Mouse (Mus musculus) heart, postnatal 10 days (tissue): ENCODE measurements around the gene Dapl1. TPM values are rescaled to one million over a fixed set of nuclear protein-coding genes. Genes with fewer than 3 reads are reported as not detected.
A peak's percentile ranks its signal among the peaks of the same experiment; 100 is the strongest.

Source experiments
- DNase-seq, 2 experiments: peaks; one replicate each; pipeline ENCODE4 v3.0.0; 2021
- intact Hi-C: fragments of 180-260 bp; cut with DNase I; formaldehyde crosslinking; loops from one replicate; pipeline ENCODE4 v1.15.1; 2025
- total RNA-seq, 2 experiments: library from RNA; stranded (reverse); gene quantifications; 2 replicates each; pipeline ENCODE4 v1.2.3; 2021

Dapl1 gene
- total RNA-seq, 2 experiments from 2014 or later: not detected

GRCm38 (mm10) chr2:59471051-59471948 is 13.2 kb upstream of the Dapl1 start:
- DNase-seq: peak in 1 of 2 experiments; percentile 22
- intact Hi-C loops: no loop called here

DNA sequence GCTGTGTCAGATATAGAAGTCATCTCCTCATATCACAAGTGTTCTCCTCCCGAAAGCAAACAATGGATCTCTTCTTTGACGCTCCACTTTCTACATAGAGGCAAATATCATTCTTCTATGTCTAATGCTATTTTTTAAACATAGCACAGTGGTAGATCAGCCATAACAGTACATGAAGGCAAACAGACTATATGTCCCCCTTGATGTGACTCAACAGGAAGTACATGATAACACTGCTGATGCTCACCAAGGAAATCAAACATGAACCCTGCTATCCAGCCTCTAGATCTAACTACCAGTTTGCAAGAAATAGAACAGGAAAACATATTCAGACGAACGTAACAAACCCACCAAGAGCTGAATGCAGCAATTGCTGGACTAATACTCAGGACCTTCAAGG is 10.1 kb upstream of the Dapl1 start:
- intact Hi-C loops: no loop called here
- DNase-seq: no peak

GRCm38 (mm10) chr2:59485080-59485479 is 627 bp downstream of the Dapl1 start:
- no peak for DNase-seq
- intact Hi-C loops: no loop called here

DNA sequence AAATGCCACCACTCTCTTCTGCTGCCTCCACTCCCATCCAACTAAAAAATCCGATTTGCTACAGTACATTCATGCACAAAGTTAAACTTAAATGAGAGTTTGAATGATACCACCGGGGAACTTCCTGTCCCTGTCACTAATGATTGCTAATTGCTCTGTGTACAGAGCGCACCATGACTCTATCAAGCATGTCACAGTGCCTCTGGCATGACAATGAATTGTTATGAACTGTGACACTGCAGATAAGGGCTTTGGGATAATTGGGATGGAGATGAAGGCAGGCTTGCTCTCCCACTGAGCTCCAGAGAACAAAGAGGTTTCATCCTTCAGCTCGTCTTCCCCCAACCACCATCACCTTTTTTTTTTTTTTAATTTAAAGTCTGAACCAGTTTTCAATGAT is 1.2 kb downstream of the Dapl1 start:
- intact Hi-C loops: no loop called here
- DNase-seq: no peak

DNA sequence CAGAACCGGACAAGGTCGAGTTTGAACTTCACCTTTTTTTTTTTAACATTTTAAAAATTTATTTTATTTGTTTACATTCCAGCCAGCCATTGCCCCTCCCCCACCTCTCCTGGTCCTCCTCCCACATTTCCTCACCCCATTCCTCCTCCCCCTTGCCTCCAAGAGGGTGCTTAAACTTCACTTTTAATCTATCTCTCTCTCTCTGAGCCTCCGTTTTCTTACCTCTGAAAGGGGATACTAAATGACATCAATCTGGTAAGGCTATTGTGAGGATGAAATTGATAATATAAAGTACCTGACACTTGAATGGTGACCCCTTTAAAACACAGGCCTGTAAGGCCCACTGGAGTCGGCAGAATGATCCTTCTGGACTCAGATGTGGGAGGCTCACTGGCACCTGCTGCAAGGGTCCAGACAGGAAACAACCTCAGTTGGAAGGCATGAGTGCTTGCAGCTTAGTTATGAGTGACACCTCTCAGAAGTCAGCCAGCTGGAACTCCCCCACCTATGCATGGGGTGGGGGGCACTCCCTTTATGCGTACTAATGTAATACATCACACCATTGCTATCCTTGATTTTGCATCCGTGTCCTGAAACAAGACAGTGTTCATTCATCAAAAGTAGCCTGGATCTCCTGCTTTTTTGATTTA is 1.9 kb downstream of the Dapl1 start:
- no peak for DNase-seq
- intact Hi-C loops: no loop called here

DNA sequence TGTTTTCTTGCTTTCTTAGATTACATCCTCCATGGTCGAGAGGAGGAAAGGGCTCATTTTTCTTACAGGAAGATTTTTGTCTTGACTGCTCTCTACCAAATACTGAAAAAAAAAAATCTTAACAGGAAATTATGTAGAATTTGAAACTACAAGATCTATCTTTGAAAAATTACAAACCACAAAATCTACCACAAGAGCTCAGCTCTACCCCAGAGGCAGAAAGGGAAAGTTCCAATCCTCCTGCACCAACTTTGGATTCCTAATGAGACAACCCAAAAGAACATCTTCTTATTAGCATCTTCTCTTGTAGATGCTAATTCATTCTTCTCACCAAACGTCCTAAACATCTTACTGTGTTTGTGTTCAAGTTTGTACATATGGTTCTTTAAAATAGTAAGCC is 3.8 kb downstream of the Dapl1 start:
- DNase-seq: no peak
- intact Hi-C loops: no loop called here

DNA sequence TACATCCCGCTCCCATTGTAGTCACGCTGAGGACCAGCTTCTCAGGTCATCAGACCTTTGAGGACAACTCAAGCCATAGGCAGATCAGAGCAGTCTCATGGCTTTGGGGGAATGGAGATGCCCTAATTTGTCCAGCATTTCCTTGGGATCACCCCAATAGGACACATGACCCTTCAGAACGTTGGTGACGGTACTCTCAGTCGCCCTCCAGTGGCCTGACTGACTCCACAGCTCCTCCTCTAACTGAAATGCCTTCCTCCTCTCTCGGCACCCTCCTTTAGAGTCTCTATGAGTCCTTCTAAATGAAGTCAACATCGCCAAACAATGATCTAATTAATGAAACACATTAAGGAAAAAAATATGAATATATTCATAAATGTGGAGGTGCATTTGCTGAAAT is 5.9 kb downstream of the Dapl1 start:
- DNase-seq: no peak

GRCm38 (mm10) chr2:59493445-59494085 is 9.1 kb downstream of the Dapl1 start:
- intact Hi-C loops: no loop called here
- no peak for DNase-seq

More for the DNA sequence above, 5.9 kb downstream of the Dapl1 start:
- intact Hi-C loops: no loop called here

GRCm38 (mm10) chr2:59499146-59499545 is 14.7 kb downstream of the Dapl1 start:
- intact Hi-C loops: no loop called here
- DNase-seq: no peak

DNA sequence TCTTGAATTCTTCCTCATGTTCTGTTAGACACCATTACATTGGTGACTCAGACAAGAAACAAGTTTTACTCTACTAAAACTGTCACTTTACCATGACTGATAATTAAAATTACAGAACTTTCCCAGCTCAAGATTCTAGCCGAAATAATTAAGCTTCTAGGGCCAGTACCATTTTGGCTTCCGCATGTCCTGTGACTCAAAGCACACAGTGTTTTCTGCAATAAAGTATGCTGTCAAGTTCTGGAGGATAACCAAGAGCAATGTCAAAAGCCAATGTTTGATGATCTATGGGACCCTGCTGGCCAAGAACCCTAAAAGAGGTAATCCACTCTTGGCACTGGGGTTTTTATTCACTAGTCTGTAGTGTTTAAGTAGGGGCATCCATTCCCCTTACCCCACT is 15.3 kb downstream of the Dapl1 start:
- no peak for DNase-seq
- intact Hi-C loops: no loop called here

- DNase-seq: no peak
- intact Hi-C loops: no loop called here
These were observed 24.6 kb downstream of the Dapl1 start for GRCm38 (mm10) chr2:59509061-59509460.

DNA sequence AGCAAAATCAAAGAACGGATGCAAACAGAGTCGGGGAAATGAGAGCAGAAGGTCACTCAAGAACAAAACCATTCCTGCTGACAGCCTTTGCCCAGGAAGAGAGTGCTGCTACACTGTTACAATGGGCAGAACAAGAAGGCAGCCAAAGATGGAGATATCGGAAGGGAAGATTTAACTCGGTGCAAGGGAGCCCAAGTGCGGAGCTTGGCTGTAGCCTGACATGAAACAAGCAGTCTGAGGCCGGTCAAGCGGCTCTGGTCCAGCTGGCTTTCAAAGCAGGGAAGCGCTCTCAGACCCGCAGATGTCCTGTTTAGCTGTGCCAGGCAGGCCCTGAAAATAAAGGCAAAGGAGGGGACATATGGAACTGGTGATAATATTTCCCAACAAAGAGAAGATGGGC is 26.0 kb downstream of the Dapl1 start:
- DNase-seq: peak in 1 of 2 experiments; percentile 23
- intact Hi-C loops: no loop called here

DNA sequence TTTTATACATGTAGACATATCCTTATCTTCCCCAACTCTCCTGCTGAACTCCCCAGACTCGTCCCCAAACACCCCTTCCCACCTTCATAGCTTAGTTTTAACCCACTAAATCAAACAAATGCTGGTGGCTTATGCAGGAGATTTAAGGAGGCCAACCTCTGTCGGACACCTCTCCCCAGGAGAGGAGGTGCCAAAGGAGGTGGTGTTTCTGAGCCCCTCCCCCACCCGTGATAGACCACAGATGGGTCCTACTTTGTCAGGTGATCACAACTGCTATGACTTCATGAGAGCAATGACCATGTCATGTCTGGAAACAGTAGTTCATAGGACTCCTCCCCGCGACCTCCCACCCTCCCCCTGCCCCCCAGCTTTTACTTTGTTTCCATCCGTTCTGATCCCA is 26.4 kb downstream of the Dapl1 start:
- intact Hi-C loops: no loop called here

DNA sequence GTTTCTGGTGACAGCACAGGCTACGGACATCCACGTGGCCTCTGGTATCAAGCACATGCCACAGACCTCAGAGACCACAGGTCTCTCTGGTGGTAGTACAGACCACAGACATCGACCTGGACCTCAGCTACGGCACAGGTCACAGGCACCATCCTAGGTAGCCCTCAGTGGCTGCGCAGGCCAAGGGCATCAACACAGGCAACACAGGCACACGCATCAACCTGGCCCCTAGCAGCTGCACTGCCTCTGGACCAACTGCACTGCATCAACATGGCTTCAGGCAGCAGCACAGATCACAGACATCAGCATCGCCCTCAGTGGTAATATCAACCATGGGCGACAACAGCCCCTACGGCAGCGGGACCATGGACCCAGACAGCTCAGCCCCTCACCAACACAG is 36.2 kb downstream of the Dapl1 start:
- no peak for DNase-seq
- intact Hi-C loops: loop anchor here (5.0 to 10.0 kb wide), 2 partner anchors 684 to 897 kb away; partner anchors contain the start of genes Baz2b and March7

More for the DNA sequence above, 26.4 kb downstream of the Dapl1 start:
- DNase-seq: no peak

DNA sequence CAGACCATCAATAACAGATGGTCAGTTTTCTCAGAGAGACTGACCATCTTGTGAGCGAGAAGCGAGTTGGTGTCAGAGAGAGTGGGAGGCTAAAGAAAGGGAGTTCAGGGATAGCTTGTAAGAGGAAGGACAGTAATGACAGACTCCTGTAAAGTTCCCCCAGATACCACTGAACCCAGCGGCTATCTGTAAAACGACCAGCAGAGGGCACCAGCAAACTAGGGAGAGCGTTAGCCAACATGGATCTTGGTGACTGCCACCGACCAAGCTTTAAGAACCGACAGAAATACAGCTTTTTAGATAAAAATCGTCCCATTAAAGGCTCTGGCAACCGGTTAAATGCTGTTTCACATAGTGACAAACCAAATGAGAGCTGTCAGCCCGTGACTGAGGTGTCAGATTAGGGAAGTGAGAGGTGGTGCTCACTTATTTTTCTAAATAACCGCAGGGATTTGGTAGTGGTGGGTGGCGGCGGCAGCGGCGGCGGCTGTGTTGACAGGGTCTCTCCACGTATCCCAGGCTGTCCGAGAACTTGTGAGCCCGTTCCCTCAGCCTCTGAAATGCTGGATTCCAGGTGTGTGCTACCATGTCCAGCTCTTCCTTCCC is 37.7 kb downstream of the Dapl1 start:
- peak; percentile 82 to 91 for DNase-seq
- intact Hi-C loops: loop anchor here (2.0 to 10.0 kb wide), 3 partner anchors 19 to 895 kb away; partner anchors contain the start of genes Baz2b and March7

DNA sequence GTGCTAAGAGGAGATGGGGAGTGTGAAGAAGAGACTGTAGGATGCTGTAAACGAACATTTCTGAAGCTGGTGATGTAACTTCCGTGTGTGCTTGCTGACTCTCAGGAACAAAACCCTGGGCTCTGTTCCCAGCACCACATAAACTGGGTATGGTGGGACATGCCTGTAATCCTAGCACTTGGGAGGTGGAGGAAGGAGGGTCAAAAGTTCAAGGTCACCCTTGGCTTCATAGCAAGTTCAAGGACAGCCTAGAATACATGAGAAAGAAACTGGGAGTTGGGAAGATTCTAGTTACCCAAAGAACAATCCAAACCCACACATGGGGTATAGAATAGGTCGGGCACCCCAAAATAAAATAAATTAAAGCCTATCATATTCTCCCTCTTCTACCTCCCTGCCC is 39.1 kb downstream of the Dapl1 start:
- DNase-seq: no peak
- intact Hi-C loops: loop anchor here (2.0 to 10.0 kb wide), 3 partner anchors 17 to 894 kb away; partner anchors contain the start of genes Baz2b and March7

DNA sequence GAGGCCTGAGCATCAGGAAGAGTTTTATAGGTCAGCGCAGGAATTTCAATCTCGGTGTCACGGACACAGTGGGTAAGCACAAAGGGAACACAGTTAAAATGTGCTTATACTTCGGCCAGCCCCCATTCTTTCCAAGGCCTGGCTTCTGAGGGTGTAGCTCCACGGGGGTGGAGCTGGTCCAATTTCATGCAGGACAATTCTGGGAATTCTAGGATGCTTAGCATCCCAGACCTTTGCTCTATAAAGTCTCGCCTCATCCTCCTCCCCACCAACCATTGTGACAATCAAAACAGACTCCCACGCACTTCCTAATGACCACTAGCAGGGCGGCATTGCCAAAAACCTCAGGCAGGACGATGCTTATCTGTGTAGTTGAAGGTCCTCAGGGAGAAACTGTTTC is 42.4 kb downstream of the Dapl1 start:
- peak; percentile 41 to 49 for DNase-seq
- intact Hi-C loops: loop anchor here (5.0 to 10.0 kb wide), 2 partner anchors 375 to 678 kb away; partner anchors contain the start of genes Baz2b and March7

GRCm38 (mm10) chr2:59529574-59530080 is 45.2 kb downstream of the Dapl1 start:
- DNase-seq: peak in 1 of 2 experiments; percentile 20
- intact Hi-C loops: loop anchor here (5.0 to 10.0 kb wide), 2 partner anchors 373 to 675 kb away; partner anchors contain the start of genes Baz2b and March7

GRCm38 (mm10) chr2:59530811-59531210 is 46.4 kb downstream of the Dapl1 start:
- intact Hi-C loops: no loop called here
- no peak for DNase-seq

GRCm38 (mm10) chr2:59532999-59533398 is 48.5 kb downstream of the Dapl1 start:
- intact Hi-C loops: no loop called here
- no peak for DNase-seq
